Mouse (Mus musculus) embryonic facial prominence, embryonic 11.5 days (tissue): ENCODE data around the gene Rbpms2. TPM values are rescaled to one million over a fixed set of nuclear protein-coding genes. Genes with fewer than 3 reads are reported as not detected.

Experiments used
- ATAC-seq: fragments of 200-750 bp; cut with Nextera tagmentation; replicated peaks from 2 replicates; pipeline ENCODE4 v1.8.0; 2017; ENCODE audit warnings: low read depth; ENCODE audit not compliant: insufficient number of reproducible peaks, low FRiP score, low TSS enrichment
- DNase-seq: peaks from one replicate; pipeline ENCODE4 v3.0.0-alpha.2; 2015; ENCODE audit warnings: low spot score
- H3K27ac ChIP-seq: fragments of 300-500 bp; sonication (generic); replicated peaks from 2 replicates; pipeline ENCODE4 v1.5.1; 2014; ENCODE audit warnings: mild to moderate bottlenecking, low read depth, low read length, control low read depth
- H3K27me3 ChIP-seq: fragments of 300-500 bp; sonication (generic); 2 replicates; pipeline ENCODE4 v1.6.1; 2014; ENCODE audit warnings: mild to moderate bottlenecking, low read length, moderate library complexity, mixed read lengths; ENCODE audit not compliant: control insufficient read depth, insufficient read depth
- H3K36me3 ChIP-seq: fragments of 300-500 bp; sonication (generic); replicated peaks from 2 replicates; pipeline ENCODE4 v1.6.1; 2014; ENCODE audit warnings: low read depth, mild to moderate bottlenecking, low read length, moderate library complexity, mixed read lengths; ENCODE audit not compliant: control insufficient read depth, insufficient read depth
- H3K4me1 ChIP-seq: fragments of 300-500 bp; sonication (generic); 2 replicates; pipeline ENCODE4 v1.6.1; 2014; ENCODE audit warnings: low read length, mixed read lengths; ENCODE audit not compliant: control insufficient read depth, insufficient read depth
- H3K4me2 ChIP-seq: fragments of 300-500 bp; sonication (generic); 2 replicates; pipeline ENCODE4 v1.6.1; 2014; ENCODE audit warnings: low read depth, mild to moderate bottlenecking, control low read depth, low read length, moderate library complexity
- H3K4me3 ChIP-seq: fragments of 300-500 bp; sonication (generic); 2 replicates; pipeline ENCODE4 v1.5.1; 2014; ENCODE audit warnings: low read depth, low read length, control low read depth
- H3K9ac ChIP-seq: fragments of 300-500 bp; sonication (generic); replicated peaks from 2 replicates; pipeline ENCODE4 v1.6.1; 2014; ENCODE audit warnings: mild to moderate bottlenecking, control low read depth, low read length
- H3K9me3 ChIP-seq: fragments of 300-500 bp; sonication (generic); replicated peaks from 2 replicates; pipeline ENCODE4 v1.6.1; 2016; ENCODE audit warnings: mild to moderate bottlenecking, low read length, inconsistent platforms, mixed read lengths; ENCODE audit not compliant: control insufficient read depth
- WGBS: fragments of 180-500 bp; shearing (Covaris S2); extraction: QIAGEN DNeasy Blood & Tissue Kit; methylation state at CpG from one replicate; pipeline ENCODE4 v1.1.7; 2014; 5-methylcytosine and 5-hydroxymethylcytosine counted together
- polyA plus RNA-seq: library from polyadenylated mRNA; unstranded; fragments of >200 nt; fragmentation: Nextera tagmentation; extraction: Ambion mirVana; gene quantifications from 2 replicates; pipeline ENCODE4 v1.2.1, GENCODE M21; 2014

The Rbpms2 gene
- polyA plus RNA-seq, 1 experiment from 2014 or later = 20.4 TPM

- Histone ChIP-seq H3K4me1 (no peaks in the 10 kb centered on the region), H3K27ac (no peak overlapping the region), H3K9ac (no peak overlapping the region), H3K27me3 (no peaks in the 10 kb centered on the region), H3K9me3 (no peaks in the 10 kb centered on the region), H3K36me3 (no peaks in the 10 kb centered on the region), H3K4me3 (no peak overlapping the region), H3K4me2 (no peak overlapping the region)
- ATAC-seq (no peak), DNase-seq (no peak)
- 55% methylated on average over 5 of the region's 5 CpGs for WGBS
These were observed 9.6 kb downstream of the Rbpms2 start for GRCm38 (mm10) chr9:65639065-65639464.

- ATAC-seq = no peak
- H3K27me3 ChIP-seq = no peaks in the 10 kb centered on the region
- no peaks in the 10 kb centered on the region for H3K9me3 ChIP-seq
- WGBS = 5% methylated on average over 5 of the region's 5 CpGs
- H3K4me3 ChIP-seq = no peak overlapping the region
- H3K4me1 ChIP-seq = no peaks in the 10 kb centered on the region
- H3K4me2 ChIP-seq = no peak overlapping the region
- no peak overlapping the region for H3K9ac ChIP-seq
- DNase-seq = peak; percentile 79
- no peak overlapping the region for H3K27ac ChIP-seq
- no peaks in the 10 kb centered on the region for H3K36me3 ChIP-seq
These were observed 11.5 kb downstream of the Rbpms2 start for GRCm38 (mm10) chr9:65640838-65641410.

- DNase-seq (peak; percentile 7), ATAC-seq (no peak)
- H3K4me2 ChIP-seq = no peak overlapping the region
- H3K4me3 ChIP-seq = no peak overlapping the region
- 12% methylated on average over 12 of the region's 12 CpGs for WGBS
- no peak overlapping the region for H3K9ac ChIP-seq
- no peaks in the 10 kb centered on the region for H3K36me3 ChIP-seq
- no peak overlapping the region for H3K27ac ChIP-seq
- no peaks in the 10 kb centered on the region for H3K4me1 ChIP-seq
- no peaks in the 10 kb centered on the region for H3K27me3 ChIP-seq
- H3K9me3 ChIP-seq = no peaks in the 10 kb centered on the region
These were observed 12.1 kb downstream of the Rbpms2 start for GRCm38 (mm10) chr9:65641446-65642052.

- Histone ChIP-seq H3K36me3 (no peaks in the 10 kb centered on the region), H3K9me3 (no peaks in the 10 kb centered on the region), H3K4me1 (no peaks in the 10 kb centered on the region), H3K9ac (no peak overlapping the region), H3K4me2 (no peak overlapping the region), H3K27me3 (no peaks in the 10 kb centered on the region), H3K27ac (no peak overlapping the region), H3K4me3 (no peak overlapping the region)
- ATAC-seq (no peak), DNase-seq (no peak)
These were observed 13.1 kb downstream of the Rbpms2 start for GRCm38 (mm10) chr9:65642546-65642945.

- H3K9me3 ChIP-seq = no peaks in the 10 kb centered on the region
- no peak overlapping the region for H3K9ac ChIP-seq
- DNase-seq = no peak
- no peaks in the 10 kb centered on the region for H3K36me3 ChIP-seq
- no peak for ATAC-seq
- no peak overlapping the region for H3K27ac ChIP-seq
- H3K4me3 ChIP-seq = no peak overlapping the region
- H3K4me2 ChIP-seq = no peak overlapping the region
- H3K27me3 ChIP-seq = no peaks in the 10 kb centered on the region
- H3K4me1 ChIP-seq = no peaks in the 10 kb centered on the region
- 83% methylated on average over 4 of the region's 4 CpGs for WGBS
These were observed 15.5 kb downstream of the Rbpms2 start for GRCm38 (mm10) chr9:65644960-65645359.

- H3K27ac ChIP-seq = no peak overlapping the region
- WGBS = 57% methylated on average over 3 of the region's 3 CpGs
- H3K36me3 ChIP-seq = no peaks in the 10 kb centered on the region
- H3K9ac ChIP-seq = no peak overlapping the region
- DNase-seq = no peak
- no peaks in the 10 kb centered on the region for H3K27me3 ChIP-seq
- H3K4me3 ChIP-seq = no peak overlapping the region
- ATAC-seq = no peak
- H3K4me1 ChIP-seq = no peaks in the 10 kb centered on the region
- no peak overlapping the region for H3K4me2 ChIP-seq
- no peaks in the 10 kb centered on the region for H3K9me3 ChIP-seq
These were observed 16.5 kb downstream of the Rbpms2 start for GRCm38 (mm10) chr9:65645984-65646383.

- no peak overlapping the region for H3K4me3 ChIP-seq
- WGBS = 85% methylated on average over 2 of the region's 2 CpGs
- no peak overlapping the region for H3K9ac ChIP-seq
- H3K36me3 ChIP-seq = no peaks in the 10 kb centered on the region
- DNase-seq (no peak), ATAC-seq (no peak)
- no peak overlapping the region for H3K4me2 ChIP-seq
- H3K27ac ChIP-seq = no peak overlapping the region
- H3K9me3 ChIP-seq = no peaks in the 10 kb centered on the region
- no peaks in the 10 kb centered on the region for H3K27me3 ChIP-seq
- H3K4me1 ChIP-seq = no peaks in the 10 kb centered on the region
These were observed 17.3 kb downstream of the Rbpms2 start for GRCm38 (mm10) chr9:65646782-65647181.

- 93% methylated on average over 13 of the region's 13 CpGs for WGBS
- no peak for ATAC-seq
- H3K9me3 ChIP-seq = no peaks in the 10 kb centered on the region
- no peak overlapping the region for H3K27ac ChIP-seq
- no peaks in the 10 kb centered on the region for H3K4me1 ChIP-seq
- H3K36me3 ChIP-seq = no peaks in the 10 kb centered on the region
- H3K4me3 ChIP-seq = no peak overlapping the region
- no peak overlapping the region for H3K9ac ChIP-seq
- H3K27me3 ChIP-seq = no peaks in the 10 kb centered on the region
- no peak for DNase-seq
- no peak overlapping the region for H3K4me2 ChIP-seq
These were observed 19.3 kb downstream of the Rbpms2 start for GRCm38 (mm10) chr9:65648730-65649129.
